Mouse (Mus musculus): ENCODE measurements at regions not wholly inside any gene's neighbourhood (a gene's known extent, or its start where the extent isn't known, plus 50 kb on each side); places are given as distances from the start of the nearest gene placed in this dataset.

DNA sequence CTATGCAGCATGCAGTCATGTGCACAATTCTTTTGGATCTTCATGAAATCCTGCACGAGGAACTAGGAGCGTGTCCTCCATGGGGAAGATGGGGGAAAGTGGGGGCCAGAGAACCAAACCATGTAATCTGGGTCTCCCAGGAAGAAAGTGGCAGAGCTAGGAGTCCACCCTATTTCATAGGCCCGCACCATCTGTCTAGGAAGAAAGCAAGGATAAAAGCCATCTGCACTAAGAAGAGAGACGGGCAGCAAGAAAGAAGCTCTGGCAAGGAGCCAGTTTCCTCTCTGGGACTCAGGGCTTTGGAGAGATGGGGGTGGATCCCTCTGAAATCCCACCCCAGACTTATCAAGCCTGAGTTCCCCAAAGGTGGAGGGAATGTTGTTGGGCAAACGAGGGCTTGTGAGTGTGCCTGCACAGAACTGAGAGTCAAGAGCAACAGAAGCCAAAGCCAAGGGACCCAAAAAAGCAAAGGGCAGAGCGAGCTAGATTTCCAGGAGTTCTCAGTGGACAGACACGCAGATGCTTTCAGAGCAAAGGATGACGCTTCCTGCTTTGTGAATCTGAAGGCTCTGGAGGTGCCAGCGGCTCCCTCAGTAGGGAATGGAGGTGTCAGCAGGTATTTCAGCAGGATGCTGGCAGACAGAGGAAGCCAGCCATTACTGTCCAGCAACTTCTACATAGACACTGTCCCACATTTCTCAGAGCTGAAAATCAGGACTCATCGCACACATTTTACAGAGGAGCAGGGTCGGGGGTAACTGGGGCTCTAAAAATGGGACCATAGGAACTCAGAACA lies 110.8 kb downstream of the Pja1 start:
- TF ChIP-seq EP300 (IDR thresholded peaks at IDR 0.05): no peak
- no peak for TF ChIP-seq CTCF (IDR thresholded peaks at IDR 0.05)
